Mouse (Mus musculus): Measurements from ENCODE around the gene Foxb2. TPM values are rescaled to one million over a fixed set of nuclear protein-coding genes. Genes with fewer than 3 reads are reported as not detected.

The Foxb2 gene
- total RNA-seq, 2 experiments from 2014 or later = not detected

GRCm38 (mm10) chr19:16827657-16828056, 45.9 kb downstream of the Foxb2 start:
- no peak for ATAC-seq (replicated peaks; ENCODE audit: low FRiP score, poor library complexity, severe bottlenecking)

DNA sequence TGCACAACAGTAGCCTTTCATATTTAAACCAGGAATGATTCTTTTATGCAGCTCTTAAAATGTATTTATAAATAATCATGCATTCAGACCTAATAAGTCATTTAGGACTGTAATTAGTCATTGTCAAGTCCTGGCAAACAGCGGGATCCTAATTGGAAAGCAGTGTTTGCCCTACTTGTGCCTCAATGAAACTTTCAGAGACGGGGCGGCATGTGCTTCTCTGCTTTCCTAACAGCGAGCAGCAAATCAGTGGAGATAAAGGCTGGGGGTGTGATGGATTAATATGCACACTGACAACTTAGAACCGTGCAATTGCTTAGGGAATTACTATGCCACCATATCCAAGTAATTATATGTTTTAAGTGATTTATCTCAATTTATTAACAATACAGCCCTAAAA, 48.4 kb downstream of the Foxb2 start:
- ATAC-seq (replicated peaks; ENCODE audit: low FRiP score, poor library complexity, severe bottlenecking) = no peak

Other genes starting within 250 kb of the Foxb2 start
- 69.2 and 84.3 TPM in 2 replicates for gene Vps13a, start 92.9 kb downstream of the Foxb2 start, total RNA-seq (2015; ENCODE audit: low replicate concordance)
- 71.3 and 125 TPM in 2 replicates for gene Vps13a, start 92.9 kb downstream of the Foxb2 start, total RNA-seq (2017; ENCODE audit: low replicate concordance)
- not detected in 2 replicates for gene Prune2, start 82.3 kb upstream of the Foxb2 start, total RNA-seq (2015; ENCODE audit: low replicate concordance)
- gene Prune2, start 82.3 kb upstream of the Foxb2 start, total RNA-seq (2017; ENCODE audit: low replicate concordance) = not detected in 2 replicates

Measured in erythroid progenitor cell, adult 5-6 weeks (primary cell).